Mouse (Mus musculus) small intestine, adult 2 months (tissue): ENCODE data around the gene Galnt15.

ENCODE experiments used
- CTCF ChIP-seq: fragments of 200-500 bp; IDR thresholded peaks from 2 replicates; pipeline ENCODE4 v1.5.1; 2012; ENCODE audit warnings: low read depth, mild to moderate bottlenecking, control low read depth, inconsistent platforms, low read length, moderate library complexity, mixed read lengths; ENCODE audit not compliant: insufficient replicate concordance, insufficient read length; ENCODE audit errors: extremely low read depth
- POLR2A ChIP-seq: fragments of 200-500 bp; IDR thresholded peaks from 2 replicates; pipeline ENCODE4 v1.6.1; 2012; ENCODE audit warnings: low read depth, mild to moderate bottlenecking, control low read depth, inconsistent platforms, low read length, moderate library complexity

DNA sequence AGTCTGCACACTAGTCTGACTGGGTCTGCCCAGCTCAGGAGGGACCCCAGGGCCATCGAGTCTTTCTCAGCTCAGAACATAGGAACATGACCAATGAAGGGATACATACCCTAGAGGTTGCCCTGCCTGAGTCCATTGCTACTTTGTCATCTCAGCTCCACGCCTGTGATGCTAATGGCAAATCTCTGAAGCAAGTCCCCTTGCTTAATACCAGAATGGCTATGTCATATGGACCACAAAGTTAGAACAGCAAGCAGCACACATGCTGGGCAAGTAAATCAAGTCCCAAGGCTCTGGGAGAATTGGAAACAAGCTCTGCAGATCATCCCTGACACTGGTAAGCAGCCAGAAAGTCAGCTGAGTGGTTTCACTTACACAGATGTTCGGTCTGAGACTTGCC is 70.2 kb downstream of the Galnt15 start:
- no peak for TF ChIP-seq CTCF
- no peak for TF ChIP-seq POLR2A
